Mouse (Mus musculus) C2C12 (cell line): ENCODE data around the gene Arhgap24.

Source experiments
- CEBPB ChIP-seq: IDR thresholded peaks from one replicate; pipeline ENCODE4 v1.6.1; 2011; ENCODE audit warnings: low read depth, mild to moderate bottlenecking, control low read depth, moderate library complexity
- CTCF ChIP-seq: IDR thresholded peaks from one replicate; pipeline ENCODE4 v1.5.1; 2011; ENCODE audit not compliant: control insufficient read depth, insufficient read depth, insufficient read length
- FOSL1 ChIP-seq: IDR thresholded peaks from one replicate; pipeline ENCODE4 v1.8.0; 2011; ENCODE audit warnings: mild to moderate bottlenecking, low read length; ENCODE audit not compliant: poor library complexity, insufficient read depth, severe bottlenecking
- MAX ChIP-seq: IDR thresholded peaks from one replicate; pipeline ENCODE4 v1.6.1; 2011; ENCODE audit warnings: mild to moderate bottlenecking, control low read depth
- MYOD1 ChIP-seq: IDR thresholded peaks from one replicate; pipeline ENCODE4 v1.6.1; 2011; ENCODE audit warnings: low read depth; ENCODE audit not compliant: control insufficient read depth, insufficient read length
- MYOG ChIP-seq: IDR thresholded peaks from one replicate; pipeline ENCODE4 v1.6.1; 2011; ENCODE audit not compliant: control insufficient read depth, insufficient read length; ENCODE audit errors: extremely low read depth

DNA sequence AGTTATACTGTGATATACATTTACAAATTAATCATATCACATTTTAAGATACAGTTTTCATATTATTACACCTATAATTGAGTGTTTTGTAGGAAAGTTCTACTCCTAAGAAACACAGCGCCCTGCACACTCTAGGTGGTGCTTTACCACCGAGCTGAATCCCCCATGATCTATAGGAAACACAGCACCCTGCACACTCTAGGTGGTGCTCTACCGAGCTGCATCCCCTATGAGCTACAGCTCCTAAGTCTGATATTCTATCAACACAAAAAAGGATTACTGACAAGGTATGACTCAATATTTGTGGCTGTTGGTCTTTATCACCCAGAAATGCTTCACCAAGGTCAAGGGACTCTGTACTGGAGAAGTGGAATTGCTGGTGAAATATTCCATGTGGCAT, 27.0 kb downstream of the Arhgap24 start:
- TF ChIP-seq MAX (no peak), CTCF (no peak), MYOG (no peak), CEBPB (no peak), FOSL1 (no peak), MYOD1 (no peak)
